Mouse (Mus musculus): ENCODE measurements around the gene Mybphl. TPM values are rescaled to one million over a fixed set of nuclear protein-coding genes. Genes with fewer than 3 reads are reported as not detected.

The Mybphl gene
- total RNA-seq (2014; rRNA removed), result not detected in 2 replicates
- not detected in 2 replicates for polyA plus RNA-seq (2015; fragmentation: Nextera tagmentation; extraction: Ambion mirVana)

DNA sequence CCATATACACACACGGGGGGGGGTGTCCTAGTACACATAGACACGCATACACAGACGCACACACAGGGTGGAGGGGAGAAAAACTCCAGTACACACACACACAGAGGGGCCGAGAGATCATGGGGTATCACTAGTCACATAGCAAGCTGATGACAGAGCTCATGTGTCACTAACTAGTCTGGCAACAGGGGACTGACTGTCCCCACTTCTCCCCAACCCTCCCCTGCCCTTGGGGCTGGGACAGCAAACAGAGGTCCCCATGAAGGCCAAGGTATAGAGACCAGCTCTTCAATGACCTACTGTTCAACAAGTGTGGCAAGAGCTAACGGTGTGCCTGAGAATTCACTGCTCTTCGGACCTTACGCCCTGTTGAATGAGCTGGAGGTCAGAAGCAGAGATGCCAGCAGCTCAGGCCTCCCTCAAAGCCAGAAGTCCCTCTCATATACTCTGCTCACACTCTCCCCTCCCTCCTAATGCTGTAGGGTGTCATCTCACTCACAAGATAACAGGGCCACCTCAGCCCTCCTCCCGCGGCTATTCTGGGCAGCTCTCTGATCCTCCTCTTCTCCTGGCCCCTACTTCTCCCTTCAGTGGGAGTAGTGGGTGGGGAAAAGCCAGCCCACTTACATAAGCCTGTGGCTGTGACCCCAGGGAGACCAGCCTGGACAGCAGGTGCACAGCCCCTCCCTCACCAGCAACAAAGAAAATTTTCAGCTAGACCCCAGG, at the start of gene Mybphl:
Gene Mybphl (plus strand): TSS at position 642 of the 726 bp plus-strand sequence.
- H3K4me3 ChIP-seq (ENCODE audit: low read depth, low read length), result no peak within 1 kb of the TSS
- H3K4me1 ChIP-seq (ENCODE audit: insufficient read depth), result 0 out of 2 replicates have a peak, but pooled peaks cover 4% of the 10 kb centered on the region
- no peaks in the 10 kb centered on the region for H3K27me3 ChIP-seq (ENCODE audit: insufficient read depth, low read length)
- ATAC-seq (no peak), DNase-seq (no peak)
- no peak for TF ChIP-seq CTCF (IDR thresholded peaks at IDR 0.05; ENCODE audit: low read depth)
- H3K36me3 ChIP-seq (ENCODE audit: insufficient read depth), result no peaks in the 10 kb centered on the region; the same call in 1 of the 2 replicates
- H3K9ac ChIP-seq, result no peak within 1 kb of the TSS
- H3K4me2 ChIP-seq (ENCODE audit: low read depth), result no peak within 1 kb of the TSS
- H3K9me3 ChIP-seq (ENCODE audit: low read length), result no peaks in the 10 kb centered on the region
- no peak within 1 kb of the TSS for H3K27ac ChIP-seq (ENCODE audit: low read depth, low read length)
- 81% methylated on average over 9 of the region's 9 CpGs for WGBS

DNA sequence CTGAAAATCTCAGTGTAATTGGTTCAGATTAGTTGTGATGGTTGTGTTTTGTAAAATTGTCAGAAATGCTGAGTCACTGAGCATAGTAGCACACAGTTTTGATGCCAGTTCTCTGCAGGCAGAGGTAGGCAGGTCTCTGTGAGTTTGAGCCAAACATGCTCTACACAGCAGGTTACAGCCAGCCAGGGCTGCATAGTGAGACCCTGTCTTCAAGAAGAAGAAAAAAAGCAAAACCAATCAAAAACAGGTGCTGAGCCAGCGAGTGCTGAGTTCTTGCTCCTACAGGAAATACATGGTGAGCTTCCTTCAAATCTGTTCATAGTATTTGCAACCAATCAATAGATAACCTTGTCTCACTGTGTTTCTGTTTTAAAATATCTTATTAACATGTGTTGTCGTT, 46.2 kb upstream of the Mybphl start:
- H3K4me3 ChIP-seq (ENCODE audit: low read depth, low read length), result no peak overlapping the region
- H3K4me1 ChIP-seq (ENCODE audit: insufficient read depth), result no peaks in the 10 kb centered on the region
- H3K27me3 ChIP-seq (ENCODE audit: insufficient read depth, low read length), result no peaks in the 10 kb centered on the region
- H3K9me3 ChIP-seq (ENCODE audit: low read length), result no peaks in the 10 kb centered on the region
- H3K9ac ChIP-seq, result no peak overlapping the region
- 58% methylated on average over 2 of the region's 2 CpGs for WGBS
- no peak overlapping the region for H3K27ac ChIP-seq (ENCODE audit: low read depth, low read length)
- DNase-seq (no peak), ATAC-seq (no peak)
- no peak overlapping the region for H3K4me2 ChIP-seq (ENCODE audit: low read depth)
- H3K36me3 ChIP-seq (ENCODE audit: insufficient read depth), result no peaks in the 10 kb centered on the region; the same call in 1 of the 2 replicates
- no peak for TF ChIP-seq CTCF (IDR thresholded peaks at IDR 0.05; ENCODE audit: low read depth)

DNA sequence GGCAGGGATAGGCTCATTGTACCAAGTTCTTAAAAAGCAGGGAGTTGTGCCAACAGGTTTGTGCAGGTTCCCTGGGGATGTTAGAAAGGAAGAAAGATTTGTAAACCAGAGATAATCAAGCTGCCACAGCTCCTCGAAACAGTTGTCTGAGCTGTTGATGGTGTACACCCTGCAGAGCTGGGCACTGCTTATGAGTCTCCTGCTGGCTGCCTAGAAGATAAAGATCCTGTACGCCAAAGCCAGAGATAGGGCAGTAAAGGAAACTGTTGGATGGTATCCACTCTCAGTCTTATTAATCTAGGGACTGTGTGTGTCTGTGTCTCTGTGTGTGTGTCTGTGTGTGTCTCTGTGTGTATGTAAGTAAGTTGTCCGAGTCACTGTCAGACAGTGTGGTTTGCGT, 43.0 kb upstream of the Mybphl start:
- TF ChIP-seq CTCF (IDR thresholded peaks at IDR 0.05; ENCODE audit: low read depth), result no peak
- Histone ChIP-seq H3K27ac (ENCODE audit: low read depth, low read length) (no peak overlapping the region), H3K9me3 (ENCODE audit: low read length) (no peaks in the 10 kb centered on the region), H3K27me3 (ENCODE audit: insufficient read depth, low read length) (no peaks in the 10 kb centered on the region), H3K4me1 (ENCODE audit: insufficient read depth) (no peaks in the 10 kb centered on the region), H3K9ac (no peak overlapping the region), H3K4me2 (ENCODE audit: low read depth) (no peak overlapping the region), H3K4me3 (ENCODE audit: low read depth, low read length) (no peak overlapping the region), H3K36me3 (ENCODE audit: insufficient read depth) (peaks cover 5% of the 10 kb centered on the region; the same call in 1 of the 2 replicates)
- DNase-seq, result no peak
- 64% methylated on average over 4 of the region's 4 CpGs for WGBS
- no peak for ATAC-seq

DNA sequence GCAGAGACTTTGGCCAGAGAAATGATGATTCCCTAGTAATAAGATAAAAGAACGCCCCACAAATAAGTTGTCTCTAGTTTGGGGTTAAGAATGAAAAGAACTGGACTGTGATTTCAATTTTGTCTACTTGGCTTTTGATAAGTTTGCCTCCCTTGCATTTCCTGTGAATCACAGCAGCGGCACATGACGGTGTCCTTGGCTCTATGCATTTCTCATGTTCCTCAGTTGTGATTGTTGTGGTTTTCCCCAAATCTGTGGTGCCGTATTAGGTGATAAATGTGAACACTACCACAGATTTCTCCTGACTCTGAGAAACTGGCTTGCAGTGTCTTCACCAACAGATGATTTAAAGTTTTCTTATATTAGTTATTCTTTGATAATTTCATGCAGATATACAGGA, 42.6 kb upstream of the Mybphl start:
- no peak overlapping the region for H3K4me3 ChIP-seq (ENCODE audit: low read depth, low read length)
- ATAC-seq, result no peak
- no peak overlapping the region for H3K27ac ChIP-seq (ENCODE audit: low read depth, low read length)
- no peaks in the 10 kb centered on the region for H3K4me1 ChIP-seq (ENCODE audit: insufficient read depth)
- DNase-seq, result no peak
- H3K9me3 ChIP-seq (ENCODE audit: low read length), result no peaks in the 10 kb centered on the region
- TF ChIP-seq CTCF (IDR thresholded peaks at IDR 0.05; ENCODE audit: low read depth), result no peak
- no peaks in the 10 kb centered on the region for H3K27me3 ChIP-seq (ENCODE audit: insufficient read depth, low read length)
- no peak overlapping the region for H3K4me2 ChIP-seq (ENCODE audit: low read depth)
- H3K9ac ChIP-seq, result no peak overlapping the region
- peaks cover 9% of the 10 kb centered on the region; the same call in 1 of the 2 replicates for H3K36me3 ChIP-seq (ENCODE audit: insufficient read depth)
- 78% methylated on average over 4 of the region's 4 CpGs for WGBS

DNA sequence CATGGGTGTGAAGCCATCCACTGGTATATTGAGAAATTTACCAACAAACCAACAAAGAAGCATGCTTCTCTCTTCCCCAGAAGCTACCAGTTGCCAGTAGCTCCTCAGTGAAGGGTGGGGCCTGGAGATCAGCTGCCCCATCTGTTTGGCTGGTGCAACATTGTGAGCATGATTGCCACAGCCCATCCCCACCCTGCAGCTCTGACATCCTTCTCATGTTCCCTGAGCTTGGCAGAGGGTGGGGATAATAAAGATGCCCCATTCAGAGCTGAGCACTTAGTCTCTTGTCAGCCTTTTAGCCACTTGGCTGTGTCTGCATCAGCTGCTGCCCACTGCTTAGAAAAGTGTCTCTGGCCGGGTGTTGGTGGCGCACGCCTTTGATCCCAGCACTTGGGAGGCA, 41.7 kb upstream of the Mybphl start:
- no peak; the same call in 1 of the 2 replicates for ATAC-seq
- H3K4me2 ChIP-seq (ENCODE audit: low read depth), result no peak overlapping the region
- H3K9ac ChIP-seq, result no peak overlapping the region
- H3K9me3 ChIP-seq (ENCODE audit: low read length), result no peaks in the 10 kb centered on the region
- 73% methylated on average over 3 of the region's 3 CpGs for WGBS
- H3K36me3 ChIP-seq (ENCODE audit: insufficient read depth), result peaks cover 9% of the 10 kb centered on the region; the same call in 1 of the 2 replicates
- no peak overlapping the region for H3K27ac ChIP-seq (ENCODE audit: low read depth, low read length)
- TF ChIP-seq CTCF (IDR thresholded peaks at IDR 0.05; ENCODE audit: low read depth), result no peak
- no peak for DNase-seq
- H3K4me1 ChIP-seq (ENCODE audit: insufficient read depth), result no peaks in the 10 kb centered on the region
- H3K4me3 ChIP-seq (ENCODE audit: low read depth, low read length), result no peak overlapping the region
- H3K27me3 ChIP-seq (ENCODE audit: insufficient read depth, low read length), result no peaks in the 10 kb centered on the region

DNA sequence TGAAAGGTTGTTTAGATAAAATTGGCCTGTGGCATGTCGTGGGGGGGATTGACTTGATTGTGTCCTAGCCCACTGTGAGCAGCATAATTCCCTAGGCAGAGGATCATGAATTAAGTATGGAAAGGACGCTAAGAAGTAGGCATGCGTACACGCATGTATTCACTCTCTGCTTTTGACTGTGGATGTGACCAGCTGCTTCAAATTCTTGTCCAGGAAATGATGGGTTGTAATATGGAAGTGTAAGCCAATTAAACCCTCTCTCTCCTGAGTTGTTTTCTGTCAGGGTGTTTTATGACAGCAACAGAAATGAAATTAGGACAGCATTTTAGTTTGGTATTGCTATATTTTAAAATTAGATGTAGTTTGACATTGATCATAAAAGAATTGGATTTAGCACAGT, 39.9 kb upstream of the Mybphl start:
- no peak for TF ChIP-seq CTCF (IDR thresholded peaks at IDR 0.05; ENCODE audit: low read depth)
- Histone ChIP-seq H3K27me3 (ENCODE audit: insufficient read depth, low read length) (no peaks in the 10 kb centered on the region), H3K4me3 (ENCODE audit: low read depth, low read length) (no peak overlapping the region), H3K36me3 (ENCODE audit: insufficient read depth) (peaks cover 9% of the 10 kb centered on the region; the same call in 1 of the 2 replicates), H3K4me2 (ENCODE audit: low read depth) (no peak overlapping the region), H3K4me1 (ENCODE audit: insufficient read depth) (no peaks in the 10 kb centered on the region), H3K9me3 (ENCODE audit: low read length) (no peaks in the 10 kb centered on the region), H3K9ac (no peak overlapping the region), H3K27ac (ENCODE audit: low read depth, low read length) (no peak overlapping the region)
- DNase-seq, result peak; percentile 53
- peak; percentile 40 for ATAC-seq
- 64% methylated on average over 4 of the region's 4 CpGs for WGBS

DNA sequence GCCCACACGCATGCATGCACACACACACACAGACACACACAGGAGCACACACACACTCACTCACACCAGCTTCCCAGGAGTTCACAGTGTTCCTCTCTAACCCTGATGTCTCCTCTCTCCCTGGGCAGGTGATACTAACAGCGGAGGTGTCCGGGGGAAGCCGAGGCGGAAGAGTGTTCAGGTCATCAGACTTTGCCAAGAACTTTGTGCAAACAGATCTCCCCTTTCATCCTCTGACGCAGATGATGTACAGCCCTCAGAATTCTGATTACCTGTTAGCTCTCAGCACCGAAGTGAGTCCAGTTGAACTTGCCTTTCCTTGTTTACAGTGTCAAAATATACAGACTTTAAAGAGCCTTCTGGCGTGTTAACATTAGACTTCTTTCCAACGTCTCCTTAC, 39.2 kb upstream of the Mybphl start:
- ATAC-seq (no peak), DNase-seq (no peak)
- Histone ChIP-seq H3K4me2 (ENCODE audit: low read depth) (no peak overlapping the region), H3K36me3 (ENCODE audit: insufficient read depth) (peaks cover 14% of the 10 kb centered on the region; the same call in 1 of the 2 replicates), H3K4me1 (ENCODE audit: insufficient read depth) (no peaks in the 10 kb centered on the region), H3K9me3 (ENCODE audit: low read length) (no peaks in the 10 kb centered on the region), H3K27ac (ENCODE audit: low read depth, low read length) (no peak overlapping the region), H3K27me3 (ENCODE audit: insufficient read depth, low read length) (no peaks in the 10 kb centered on the region), H3K9ac (no peak overlapping the region), H3K4me3 (ENCODE audit: low read depth, low read length) (no peak overlapping the region)
- 81% methylated on average over 9 of the region's 9 CpGs for WGBS
- TF ChIP-seq CTCF (IDR thresholded peaks at IDR 0.05; ENCODE audit: low read depth), result no peak

Measured in forebrain, postnatal 0 days (tissue).